Mouse (Mus musculus) hindbrain, postnatal 0 days (tissue): ENCODE data around the gene Gm6217. TPM values are rescaled to one million over a fixed set of nuclear protein-coding genes. Genes with fewer than 3 reads are reported as not detected.
"Not testable (repeated sequence)": the region's sequence is repeated elsewhere in the genome, so short reads cannot be mapped to it uniquely, and the experiment has no call there.

ENCODE experiments used
- ATAC-seq: fragments of 200-750 bp; cut with Nextera tagmentation; 2 replicates; pipeline ENCODE4 v1.8.0; 2017; ENCODE audit warnings: mild to moderate bottlenecking, moderate TSS enrichment, moderate library complexity
- DNase-seq: peaks from one replicate; pipeline ENCODE4 v3.0.0-alpha.2; 2015; ENCODE audit warnings: low spot score
- H3K27ac ChIP-seq: fragments of 300-500 bp; sonication (generic); 2 replicates; pipeline ENCODE4 v1.5.1; 2014; ENCODE audit warnings: mild to moderate bottlenecking
- H3K27me3 ChIP-seq: fragments of 300-500 bp; sonication (generic); 2 replicates; pipeline ENCODE4 v1.6.1; 2014; ENCODE audit warnings: low read length, mixed read lengths; ENCODE audit not compliant: insufficient read depth
- H3K36me3 ChIP-seq: fragments of 300-500 bp; sonication (generic); 2 replicates; pipeline ENCODE4 v1.6.1; 2014; ENCODE audit warnings: low read length, mixed read lengths; ENCODE audit not compliant: insufficient read depth
- H3K4me1 ChIP-seq: fragments of 300-500 bp; sonication (generic); 2 replicates; pipeline ENCODE4 v1.6.1; 2014; ENCODE audit warnings: antibody characterized with exemption, low read length, mixed read lengths; ENCODE audit not compliant: insufficient read depth
- H3K4me2 ChIP-seq: fragments of 300-500 bp; sonication (generic); 2 replicates; pipeline ENCODE4 v1.6.1; 2014; ENCODE audit warnings: low read depth, mild to moderate bottlenecking, low read length, moderate library complexity, mixed read lengths
- H3K4me3 ChIP-seq: fragments of 300-500 bp; sonication (generic); 2 replicates; pipeline ENCODE4 v1.5.1; 2014; ENCODE audit warnings: low read length
- H3K9ac ChIP-seq: fragments of 300-500 bp; sonication (generic); replicated peaks from 2 replicates; pipeline ENCODE4 v1.6.1; 2014; ENCODE audit warnings: mild to moderate bottlenecking, low read length, moderate library complexity, mixed read lengths
- H3K9me3 ChIP-seq: fragments of 300-500 bp; sonication (generic); 2 replicates; pipeline ENCODE4 v1.6.1; 2016; ENCODE audit warnings: low read length, mixed read lengths
- CTCF ChIP-seq: IDR thresholded peaks from 2 replicates; pipeline ENCODE4 v1.5.1; 2016; ENCODE audit warnings: antibody characterized with exemption, control low read depth, low read depth
- WGBS: fragments of 180-500 bp; shearing (Covaris S2); extraction: QIAGEN DNeasy Blood & Tissue Kit; methylation state at CpG from one replicate; pipeline ENCODE4 v1.1.7; 2014; 5-methylcytosine and 5-hydroxymethylcytosine counted together
- polyA plus RNA-seq: library from polyadenylated mRNA; unstranded; fragments of >200 nt; fragmentation: Nextera tagmentation; extraction: Ambion mirVana; gene quantifications from 2 replicates; pipeline ENCODE4 v1.2.1, GENCODE M21; 2015
- total RNA-seq: library from RNA; depleted of rRNA; stranded (reverse); fragments of >200 nt; gene quantifications from 2 replicates; pipeline ENCODE4 v1.2.3, GENCODE M21; 2014

Gene Gm6217
- total and polyA plus RNA-seq, 2 experiments from 2014 or later: not detected

GRCm38 (mm10) chr1:82966413-82966812 lies 35.2 kb upstream of the Gm6217 start:
- Histone ChIP-seq H3K4me1 (no peaks in the 10 kb centered on the region), H3K4me2 (no peak overlapping the region), H3K4me3 (no peak overlapping the region), H3K27ac (no peak overlapping the region), H3K36me3 (no peaks in the 10 kb centered on the region), H3K27me3 (no peaks in the 10 kb centered on the region), H3K9ac (no peak overlapping the region), H3K9me3 (no peaks in the 10 kb centered on the region)
- TF ChIP-seq CTCF: no peak
- DNase-seq (no peak), ATAC-seq (no peak)
- WGBS: 69% methylated on average over 3 of the region's 3 CpGs

DNA sequence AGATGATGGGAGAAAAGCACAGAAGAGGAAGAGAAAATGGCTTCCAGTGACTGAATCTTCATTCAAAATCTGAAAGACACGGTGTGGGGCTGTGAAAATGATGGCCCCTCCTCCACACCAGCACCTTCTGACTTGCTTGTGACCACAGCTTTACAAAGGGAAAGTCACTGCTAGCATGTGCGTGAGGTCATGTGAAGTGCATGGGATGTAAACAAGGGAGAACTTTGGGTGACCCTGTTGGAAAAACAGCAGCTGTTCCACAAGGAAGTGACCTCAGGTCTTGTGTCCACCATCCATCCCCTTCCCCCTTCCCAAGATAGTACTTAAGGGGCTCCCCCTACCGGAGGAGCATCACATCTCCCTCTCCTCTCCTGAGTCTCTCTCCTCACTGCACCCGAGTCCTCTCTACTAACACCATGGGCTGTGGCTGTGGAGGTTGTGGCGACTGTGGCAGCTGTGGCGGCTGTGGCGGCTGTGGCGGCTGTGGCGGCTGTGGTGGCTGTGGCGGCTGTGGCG lies 28.7 kb upstream of the Gm6217 start, which contains the start of gene Gm47955:
Gm47955 (plus strand) TSS at position 417 of the 516 bp plus-strand sequence.
- H3K4me2 ChIP-seq: no peak within 1 kb of the TSS
- DNase-seq (no peak), ATAC-seq (no peak)
- no peak within 1 kb of the TSS for H3K27ac ChIP-seq
- WGBS: 90% methylated on average over 11 of the region's 11 CpGs
- TF ChIP-seq CTCF: no peak
- no peaks in the 10 kb centered on the region for H3K9me3 ChIP-seq
- no peaks in the 10 kb centered on the region for H3K27me3 ChIP-seq
- no peak within 1 kb of the TSS for H3K9ac ChIP-seq
- H3K4me1 ChIP-seq: no peaks in the 10 kb centered on the region
- no peaks in the 10 kb centered on the region for H3K36me3 ChIP-seq
- H3K4me3 ChIP-seq: no peak within 1 kb of the TSS

DNA sequence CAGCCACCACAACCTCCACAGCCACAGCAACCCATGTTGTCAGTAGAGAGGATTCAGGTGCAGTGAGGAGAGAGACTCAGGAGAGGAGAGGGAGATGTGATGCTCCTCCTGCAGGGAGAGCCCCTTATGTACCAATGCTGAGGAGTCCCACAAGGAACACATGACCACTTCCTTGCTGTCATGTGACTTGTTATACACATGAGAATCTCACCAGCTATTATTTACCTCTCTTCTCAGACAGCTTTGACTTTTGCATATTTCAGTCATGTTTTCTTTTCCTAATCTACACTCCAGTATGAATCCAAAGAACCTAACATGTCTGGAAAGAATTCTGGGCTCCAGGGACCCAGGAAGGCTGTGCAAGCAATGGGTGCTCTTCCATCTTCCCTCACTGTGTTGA lies 24.7 kb upstream of the Gm6217 start, which contains the start of gene Gm7544:
Gm7544 (minus strand) TSS at position 101 of the 400 bp plus-strand sequence.
- not testable (repeated sequence) for H3K36me3 ChIP-seq, H3K27ac ChIP-seq, H3K4me3 ChIP-seq, H3K4me1 ChIP-seq, H3K9me3 ChIP-seq, H3K4me2 ChIP-seq, DNase-seq, H3K27me3 ChIP-seq, ATAC-seq, H3K9ac ChIP-seq

GRCm38 (mm10) chr1:82948601-82949000 lies 17.4 kb upstream of the Gm6217 start:
- Histone ChIP-seq H3K9ac (no peak overlapping the region), H3K4me2 (no peak overlapping the region), H3K27ac (no peak overlapping the region), H3K4me1 (no peaks in the 10 kb centered on the region), H3K27me3 (no peaks in the 10 kb centered on the region), H3K36me3 (no peaks in the 10 kb centered on the region), H3K9me3 (no peaks in the 10 kb centered on the region), H3K4me3 (no peak overlapping the region)
- no peak for TF ChIP-seq CTCF
- WGBS: 92% methylated on average over 2 of the region's 2 CpGs
- ATAC-seq (no peak), DNase-seq (no peak)

GRCm38 (mm10) chr1:82946029-82946428 lies 14.8 kb upstream of the Gm6217 start:
- not testable (repeated sequence) for ATAC-seq, H3K4me2 ChIP-seq, H3K4me3 ChIP-seq, H3K9me3 ChIP-seq, DNase-seq, H3K4me1 ChIP-seq, H3K9ac ChIP-seq, H3K36me3 ChIP-seq, H3K27ac ChIP-seq, H3K27me3 ChIP-seq
- 100% methylated on average over 2 of the region's 2 CpGs for WGBS

DNA sequence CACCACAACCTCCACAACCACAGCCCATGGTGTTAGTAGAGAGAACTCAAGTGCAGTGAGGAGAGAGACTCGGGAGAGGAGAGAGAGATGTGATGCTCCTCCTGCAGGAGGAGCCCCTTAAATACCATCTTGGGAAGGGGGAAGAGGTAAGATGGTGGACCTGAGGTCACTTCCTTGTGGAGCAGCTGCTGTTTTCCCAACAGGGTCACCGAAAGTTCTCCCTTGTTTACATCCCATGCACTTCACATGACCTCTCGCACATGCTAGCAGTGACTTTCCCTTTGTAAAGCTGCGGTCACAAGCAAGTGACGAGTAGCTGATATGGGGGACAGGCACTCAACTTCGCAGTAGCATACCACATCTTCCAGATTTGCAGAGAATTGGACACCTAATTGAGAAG lies 12.1 kb upstream of the Gm6217 start, which contains the start of gene A030003K21Rik:
A030003K21Rik (minus strand) TSS at position 94 of the 400 bp plus-strand sequence.
- H3K4me3 ChIP-seq, H3K9ac ChIP-seq, H3K9me3 ChIP-seq, H3K27ac ChIP-seq, H3K27me3 ChIP-seq, H3K36me3 ChIP-seq, H3K4me2 ChIP-seq, H3K4me1 ChIP-seq, ATAC-seq, DNase-seq: not testable (repeated sequence)
- no CpG with 5 or more reads among the region's 6 CpGs for whole genome bisulfite sequencing

- H3K4me2 ChIP-seq, DNase-seq, H3K9me3 ChIP-seq, H3K36me3 ChIP-seq, H3K9ac ChIP-seq, ATAC-seq, H3K27me3 ChIP-seq, H3K4me1 ChIP-seq, H3K27ac ChIP-seq, H3K4me3 ChIP-seq: not testable (repeated sequence)
- WGBS: 97% methylated on average over 2 of the region's 2 CpGs
Observed at GRCm38 (mm10) chr1:82942505-82942904, 11.3 kb upstream of the Gm6217 start.
